Mouse (Mus musculus) adrenal gland, adult 18-20 months (tissue): ENCODE results near the gene Ccdc116. TPM values are rescaled to one million over a fixed set of nuclear protein-coding genes. Genes with fewer than 3 reads are reported as not detected.
A peak's percentile ranks its signal among the peaks of the same experiment; 100 is the strongest.
"Not testable (repeated sequence)": the region's sequence is repeated elsewhere in the genome, so short reads cannot be mapped to it uniquely, and the experiment has no call there.

ENCODE experiments used
- DNase-seq, 2 experiments: peaks; one replicate each; pipeline ENCODE4 v3.0.0; 2021 to 2022; ENCODE audit warnings: low spot score in 2 of 2
- long read RNA-seq, 2 experiments: library from polyadenylated mRNA; stranded (forward); transcript quantifications; one replicate each; pipeline ENCODE4 v2.0.0; 2021
- total RNA-seq, 2 experiments: library from RNA; stranded (reverse); gene quantifications; 1 replicate in 1 of 2; 2 replicates in 1 of 2; pipeline ENCODE4 v1.2.3; 2021

Ccdc116 gene
- under 1 TPM in 1 of 2 experiments, not detected in 1; 0.16 TPM for total RNA-seq
- long read RNA-seq, experiment 1, result 0 reads
- long read RNA-seq, experiment 2, result 0 reads

- DNase-seq, result peak; percentile 66 to 75
Measured at GRCm38 (mm10) chr16:17146772-17147235, at the start of gene Ccdc116. Gene Ccdc116 (minus strand): TSS chr16:17147229.

- DNase-seq, result no peak
Measured at GRCm38 (mm10) chr16:17193823-17194222, 46.8 kb upstream of the Ccdc116 start.

- no peak for DNase-seq
Measured at GRCm38 (mm10) chr16:17185475-17185874, 38.4 kb upstream of the Ccdc116 start.

GRCm38 (mm10) chr16:17183003-17183402 lies 36.0 kb upstream of the Ccdc116 start:
- no peak for DNase-seq

GRCm38 (mm10) chr16:17182136-17182535 lies 35.1 kb upstream of the Ccdc116 start:
- no peak for DNase-seq

- no peak for DNase-seq
Measured at GRCm38 (mm10) chr16:17181382-17181781, 34.4 kb upstream of the Ccdc116 start.

- no peak for DNase-seq
Measured at GRCm38 (mm10) chr16:17179706-17180105, 32.7 kb upstream of the Ccdc116 start.

- no peak for DNase-seq
Measured at GRCm38 (mm10) chr16:17177623-17178170, 30.7 kb upstream of the Ccdc116 start.

GRCm38 (mm10) chr16:17175765-17176164 lies 28.7 kb upstream of the Ccdc116 start:
- peak in 1 of 2 experiments; percentile 26 for DNase-seq

- DNase-seq, result no peak
Measured at GRCm38 (mm10) chr16:17168049-17168448, 21.0 kb upstream of the Ccdc116 start.

GRCm38 (mm10) chr16:17167179-17167578 lies 20.1 kb upstream of the Ccdc116 start:
- DNase-seq, result no peak

GRCm38 (mm10) chr16:17165478-17165877 lies 18.4 kb upstream of the Ccdc116 start:
- DNase-seq, result not testable (repeated sequence)

- DNase-seq, result peak in 1 of 2 experiments; percentile 22
Measured at GRCm38 (mm10) chr16:17154346-17154745, 7.3 kb upstream of the Ccdc116 start.

GRCm38 (mm10) chr16:17151874-17152273 lies 4.8 kb upstream of the Ccdc116 start:
- no peak for DNase-seq

- DNase-seq, result no peak
Measured at GRCm38 (mm10) chr16:17150520-17151258, 3.7 kb upstream of the Ccdc116 start.

- no peak for DNase-seq
Measured at GRCm38 (mm10) chr16:17148084-17148483, 1.1 kb upstream of the Ccdc116 start.

GRCm38 (mm10) chr16:17147391-17147929 lies 431 bp upstream of the Ccdc116 start:
- DNase-seq, result no peak

- DNase-seq, result no peak
Measured at GRCm38 (mm10) chr16:17144339-17144738, 2.7 kb downstream of the Ccdc116 start, which contains the start of gene Ydjc. Gene Ydjc (plus strand): TSS chr16:17144621.

- no peak for DNase-seq
Measured at GRCm38 (mm10) chr16:17137355-17137754, 9.7 kb downstream of the Ccdc116 start.

GRCm38 (mm10) chr16:17132906-17133200 lies 14.2 kb downstream of the Ccdc116 start:
- DNase-seq, result no peak

- DNase-seq, result peak; percentile 94 to 95
Measured at GRCm38 (mm10) chr16:17132089-17132905, 14.7 kb downstream of the Ccdc116 start, which contains the start of gene Sdf2l1. Gene Sdf2l1 (minus strand): TSS chr16:17132383.
